Mouse (Mus musculus) hindbrain, embryonic 12.5 days (tissue): Measurements from ENCODE around the gene Bckdk. TPM values are rescaled to one million over a fixed set of nuclear protein-coding genes. Genes with fewer than 3 reads are reported as not detected.

Source experiments
- ATAC-seq: fragments of 200-750 bp; cut with Nextera tagmentation; 2 replicates; pipeline ENCODE4 v1.8.0; 2017; ENCODE audit warnings: moderate TSS enrichment; ENCODE audit not compliant: low FRiP score
- H3K27ac ChIP-seq: fragments of 300-500 bp; sonication (generic); 2 replicates; pipeline ENCODE4 v1.5.1; 2016; ENCODE audit warnings: mild to moderate bottlenecking
- H3K27me3 ChIP-seq: fragments of 300-500 bp; sonication (generic); 2 replicates; pipeline ENCODE4 v1.6.1; 2016; ENCODE audit warnings: mild to moderate bottlenecking
- H3K36me3 ChIP-seq: fragments of 300-500 bp; sonication (generic); 2 replicates; pipeline ENCODE4 v1.6.1; 2016; ENCODE audit warnings: mild to moderate bottlenecking
- H3K4me1 ChIP-seq: fragments of 300-500 bp; sonication (generic); 2 replicates; pipeline ENCODE4 v1.6.1; 2016
- H3K4me2 ChIP-seq: fragments of 300-500 bp; sonication (generic); replicated peaks from 2 replicates; pipeline ENCODE4 v1.6.1; 2016; ENCODE audit warnings: mild to moderate bottlenecking
- H3K4me3 ChIP-seq: fragments of 300-500 bp; sonication (generic); 2 replicates; pipeline ENCODE4 v1.5.1; 2016; ENCODE audit warnings: mild to moderate bottlenecking
- H3K9ac ChIP-seq: fragments of 300-500 bp; sonication (generic); 2 replicates; pipeline ENCODE4 v1.6.1; 2016; ENCODE audit warnings: mild to moderate bottlenecking, moderate library complexity
- H3K9me3 ChIP-seq: fragments of 300-500 bp; sonication (generic); replicated peaks from 2 replicates; pipeline ENCODE4 v1.6.1; 2016; ENCODE audit warnings: mild to moderate bottlenecking
- WGBS: fragments of 180-500 bp; shearing (Covaris S2); methylation state at CpG from one replicate; pipeline ENCODE4 v1.1.7; 2016; 5-methylcytosine and 5-hydroxymethylcytosine counted together
- polyA plus RNA-seq: library from polyadenylated mRNA; unstranded; fragments of >200 nt; fragmentation: Nextera tagmentation; extraction: Ambion mirVana; gene quantifications from 2 replicates; pipeline ENCODE4 v1.2.1, GENCODE M21; 2016

Gene Bckdk
- polyA plus RNA-seq, 1 experiment from 2014 or later, result 75.1 TPM

DNA sequence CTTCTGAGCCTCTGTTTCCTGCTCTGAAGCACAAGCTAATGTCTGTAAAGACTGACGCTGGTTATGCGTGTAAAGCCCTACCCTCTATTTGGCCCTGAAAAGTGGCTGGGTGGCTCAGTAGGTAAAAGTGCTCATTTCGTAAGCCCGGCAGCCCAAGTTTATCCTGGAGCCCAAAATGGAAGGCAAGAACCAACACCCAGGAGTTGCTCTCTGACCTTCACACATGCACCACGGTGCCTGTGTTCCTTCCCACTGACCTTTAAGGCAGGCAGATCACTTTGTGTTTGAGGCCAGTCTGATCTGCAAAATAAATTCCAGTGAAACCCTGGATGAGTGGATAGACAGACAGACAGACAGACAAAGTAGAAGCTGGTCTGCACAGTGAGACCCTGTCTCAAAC, 19.8 kb downstream of the Bckdk start:
- Histone ChIP-seq H3K27ac (no peak overlapping the region), H3K4me3 (no peak overlapping the region), H3K4me2 (no peak overlapping the region), H3K9ac (no peak overlapping the region), H3K4me1 (no peaks in the 10 kb centered on the region), H3K27me3 (peaks cover 14% of the 10 kb centered on the region), H3K9me3 (no peaks in the 10 kb centered on the region), H3K36me3 (peaks cover 55% of the 10 kb centered on the region)
- WGBS, result 93% methylated on average over 5 of the region's 5 CpGs
- ATAC-seq, result no peak

DNA sequence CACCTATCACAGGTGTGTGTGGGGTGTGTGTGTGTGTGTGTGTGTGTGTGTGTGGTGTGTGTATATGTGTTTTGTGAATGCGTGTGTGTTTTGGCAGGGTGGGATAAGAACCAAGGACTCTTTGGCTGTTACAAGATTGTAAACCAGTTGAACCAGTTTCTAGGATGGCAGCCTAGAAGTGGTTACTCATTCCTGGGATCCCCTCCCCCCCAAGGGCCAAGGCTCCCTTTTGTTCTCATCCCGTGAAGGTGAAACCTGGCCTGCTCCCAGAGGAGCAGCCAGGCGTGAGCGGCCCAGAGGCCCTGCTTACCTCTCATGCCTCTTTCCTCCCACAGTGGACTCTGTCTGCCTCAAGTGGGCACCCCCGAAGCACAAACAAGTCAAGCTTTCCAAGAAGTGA, 21.4 kb downstream of the Bckdk start:
- Histone ChIP-seq H3K9me3 (no peaks in the 10 kb centered on the region), H3K27ac (no peak overlapping the region), H3K4me1 (0 out of 2 replicates have a peak, but pooled peaks cover 4% of the 10 kb centered on the region), H3K27me3 (peaks cover 29% of the 10 kb centered on the region), H3K9ac (no peak overlapping the region), H3K4me2 (no peak overlapping the region), H3K4me3 (no peak overlapping the region), H3K36me3 (peaks cover 53% of the 10 kb centered on the region)
- no peak for ATAC-seq
- WGBS, result 67% methylated on average over 5 of the region's 5 CpGs

DNA sequence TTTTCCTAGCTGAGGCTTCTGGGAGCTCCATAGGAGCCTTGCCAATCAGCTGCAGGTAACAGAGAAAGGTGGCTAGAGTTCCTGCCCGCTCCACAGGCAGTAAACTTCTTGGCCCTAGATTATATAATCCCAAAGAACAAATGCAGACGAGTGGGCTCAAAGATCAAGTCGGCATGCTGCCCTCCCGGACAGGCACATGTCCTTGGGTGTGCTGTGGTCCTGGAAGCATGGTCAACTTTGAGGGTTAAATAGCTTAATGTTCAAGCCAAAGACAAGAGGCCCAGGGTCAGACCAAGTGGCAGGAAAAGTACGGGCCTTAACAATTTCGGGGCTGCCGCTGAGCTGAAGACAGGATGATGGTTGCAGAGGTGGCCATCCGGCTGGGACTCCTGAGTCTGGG, 22.2 kb downstream of the Bckdk start:
- Histone ChIP-seq H3K4me1 (0 out of 2 replicates have a peak, but pooled peaks cover 4% of the 10 kb centered on the region), H3K36me3 (peaks cover 46% of the 10 kb centered on the region), H3K27ac (no peak overlapping the region), H3K27me3 (peaks cover 35% of the 10 kb centered on the region), H3K9me3 (no peaks in the 10 kb centered on the region), H3K9ac (no peak overlapping the region), H3K4me3 (no peak overlapping the region), H3K4me2 (no peak overlapping the region)
- whole genome bisulfite sequencing, result 89% methylated on average over 8 of the region's 8 CpGs
- ATAC-seq, result no peak

DNA sequence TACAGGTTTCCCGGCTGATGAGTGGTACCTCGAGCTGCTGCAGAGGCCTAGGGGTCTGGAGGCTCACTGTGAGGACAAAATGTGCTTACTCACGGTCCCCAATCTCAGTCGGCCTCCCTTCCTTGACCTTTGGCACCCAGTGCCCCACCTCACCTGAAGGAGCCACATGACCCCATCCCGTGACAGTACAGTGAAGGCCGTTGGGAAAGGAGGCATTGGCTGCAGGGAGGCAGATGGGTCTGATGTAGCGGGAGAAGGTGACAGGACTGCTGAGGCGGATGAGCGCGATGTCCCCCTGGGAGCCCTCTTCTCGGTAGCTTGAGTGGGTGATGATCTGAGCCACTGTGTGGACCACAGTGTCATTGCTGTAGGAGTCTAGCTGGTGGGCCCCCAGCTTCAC, 23.0 kb downstream of the Bckdk start:
- no peak for ATAC-seq
- Histone ChIP-seq H3K9me3 (no peaks in the 10 kb centered on the region), H3K27ac (no peak overlapping the region), H3K4me2 (no peak overlapping the region), H3K4me3 (no peak overlapping the region), H3K36me3 (peaks cover 44% of the 10 kb centered on the region), H3K4me1 (0 out of 2 replicates have a peak, but pooled peaks cover 8% of the 10 kb centered on the region), H3K9ac (no peak overlapping the region), H3K27me3 (peaks cover 35% of the 10 kb centered on the region)
- 86% methylated on average over 11 of the region's 11 CpGs for WGBS

DNA sequence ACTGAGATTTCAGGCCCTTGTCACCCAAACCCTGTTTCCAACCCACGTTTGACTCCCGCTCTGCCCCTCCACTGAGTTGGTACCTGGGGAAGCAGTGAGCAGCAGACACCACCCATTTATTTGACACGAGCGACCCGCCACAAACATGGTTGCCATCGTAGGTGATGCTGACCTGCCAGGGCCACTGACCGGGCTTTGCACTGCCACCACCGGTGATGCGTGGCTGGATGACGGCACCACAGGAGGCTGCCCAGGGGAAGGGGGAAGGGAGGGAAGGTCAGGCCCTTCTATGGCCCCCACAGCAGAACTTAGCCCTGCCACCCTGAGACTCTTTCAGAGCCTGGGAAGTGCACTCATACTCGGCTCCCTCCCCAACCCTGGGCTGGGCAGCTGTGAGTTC, 23.8 kb downstream of the Bckdk start:
- H3K27ac ChIP-seq, result no peak overlapping the region
- H3K9ac ChIP-seq, result no peak overlapping the region
- peaks cover 35% of the 10 kb centered on the region for H3K36me3 ChIP-seq
- H3K4me3 ChIP-seq, result no peak overlapping the region
- ATAC-seq, result no peak
- H3K4me2 ChIP-seq, result no peak overlapping the region
- H3K27me3 ChIP-seq, result peaks cover 35% of the 10 kb centered on the region
- H3K4me1 ChIP-seq, result 0 out of 2 replicates have a peak, but pooled peaks cover 11% of the 10 kb centered on the region
- H3K9me3 ChIP-seq, result no peaks in the 10 kb centered on the region
- 85% methylated on average over 11 of the region's 11 CpGs for WGBS

DNA sequence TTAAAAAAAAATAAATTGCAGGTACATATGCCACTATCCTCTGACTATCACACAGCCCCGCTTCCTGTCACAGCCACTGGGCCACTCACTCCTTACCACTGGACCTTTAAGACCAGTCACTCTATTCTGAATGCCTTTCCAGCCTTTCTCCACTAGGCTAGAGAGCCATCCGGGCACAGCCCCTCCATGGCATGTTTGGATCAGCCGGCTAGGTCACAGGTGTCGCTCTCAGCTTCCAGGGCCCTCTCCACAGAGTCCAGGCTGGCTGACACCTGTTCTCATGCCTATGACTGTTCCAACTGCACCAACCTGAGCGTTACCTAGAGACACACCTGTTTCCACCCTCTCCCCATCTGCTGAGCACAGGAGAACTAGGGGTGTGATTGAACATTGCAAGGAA, 24.7 kb downstream of the Bckdk start:
- H3K9ac ChIP-seq, result no peak overlapping the region
- ATAC-seq, result no peak
- no peaks in the 10 kb centered on the region for H3K9me3 ChIP-seq
- peaks cover 31% of the 10 kb centered on the region for H3K36me3 ChIP-seq
- H3K4me1 ChIP-seq, result 0 out of 2 replicates have a peak, but pooled peaks cover 13% of the 10 kb centered on the region
- no peak overlapping the region for H3K4me3 ChIP-seq
- WGBS, result 47% methylated on average over 5 of the region's 5 CpGs
- H3K27me3 ChIP-seq, result peaks cover 35% of the 10 kb centered on the region
- no peak overlapping the region for H3K4me2 ChIP-seq
- H3K27ac ChIP-seq, result no peak overlapping the region

DNA sequence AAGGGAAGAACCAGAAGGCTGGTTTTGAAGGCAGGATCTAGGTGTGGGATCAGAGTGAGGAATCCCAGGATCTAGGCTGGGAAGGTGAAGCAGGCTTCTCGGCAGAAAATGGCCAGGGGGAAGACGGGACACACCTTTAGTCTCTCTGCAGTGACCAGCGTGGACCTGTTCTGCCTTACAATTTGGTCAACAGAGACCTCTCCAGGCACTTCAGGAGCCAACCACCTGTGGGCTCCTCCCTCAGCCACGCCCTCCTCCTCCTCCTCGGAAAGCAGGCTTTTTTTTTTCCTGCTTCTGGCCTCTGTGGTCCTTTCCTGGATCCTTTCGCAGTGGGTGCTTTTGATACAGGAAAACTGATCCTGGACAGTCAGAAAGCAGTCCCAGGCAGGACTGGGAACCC, 26.0 kb downstream of the Bckdk start, which contains the start of gene Prss8:
TSS of gene Prss8 (minus strand) at position 182 of the 400 bp plus-strand sequence.
- H3K9me3 ChIP-seq, result no peaks in the 10 kb centered on the region
- H3K4me3 ChIP-seq, result peak within 1 kb of the TSS; percentile 23
- H3K4me2 ChIP-seq, result peak within 1 kb of the TSS; percentile 27
- peaks cover 35% of the 10 kb centered on the region for H3K27me3 ChIP-seq
- H3K27ac ChIP-seq, result no peak within 1 kb of the TSS
- H3K36me3 ChIP-seq, result peaks cover 17% of the 10 kb centered on the region
- 19% methylated on average over 6 of the region's 6 CpGs for WGBS
- ATAC-seq, result no peak
- peaks cover 23% of the 10 kb centered on the region for H3K4me1 ChIP-seq
- H3K9ac ChIP-seq, result 0 out of 2 replicates have a peak within 1 kb of the TSS, but pooled peaks have one; percentile 8

DNA sequence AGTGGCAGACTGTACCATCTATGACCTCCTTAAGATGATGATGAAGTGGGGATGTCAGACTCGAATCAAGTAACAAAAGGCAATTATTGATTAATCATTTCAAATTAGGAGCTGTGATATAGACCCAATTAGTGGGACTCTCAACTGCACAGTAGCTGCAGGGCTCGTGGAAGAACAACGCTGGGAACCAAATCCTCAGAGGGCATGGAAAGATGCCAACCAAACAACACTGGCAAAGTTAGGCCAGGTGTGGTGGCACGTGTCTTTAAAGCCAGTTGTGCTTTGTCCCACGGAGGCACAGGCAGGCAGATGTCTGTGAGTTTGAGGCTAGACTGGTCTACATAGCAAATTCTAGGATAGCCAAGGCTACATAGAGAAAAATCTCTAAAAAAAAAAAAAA, 26.8 kb downstream of the Bckdk start:
- no peak overlapping the region for H3K4me3 ChIP-seq
- peaks cover 24% of the 10 kb centered on the region for H3K4me1 ChIP-seq
- H3K27me3 ChIP-seq, result peaks cover 35% of the 10 kb centered on the region
- H3K9ac ChIP-seq, result no peak overlapping the region
- peaks cover 10% of the 10 kb centered on the region for H3K36me3 ChIP-seq
- ATAC-seq, result no peak
- no peak overlapping the region for H3K4me2 ChIP-seq
- 77% methylated on average over 5 of the region's 5 CpGs for WGBS
- no peaks in the 10 kb centered on the region for H3K9me3 ChIP-seq
- H3K27ac ChIP-seq, result no peak overlapping the region

DNA sequence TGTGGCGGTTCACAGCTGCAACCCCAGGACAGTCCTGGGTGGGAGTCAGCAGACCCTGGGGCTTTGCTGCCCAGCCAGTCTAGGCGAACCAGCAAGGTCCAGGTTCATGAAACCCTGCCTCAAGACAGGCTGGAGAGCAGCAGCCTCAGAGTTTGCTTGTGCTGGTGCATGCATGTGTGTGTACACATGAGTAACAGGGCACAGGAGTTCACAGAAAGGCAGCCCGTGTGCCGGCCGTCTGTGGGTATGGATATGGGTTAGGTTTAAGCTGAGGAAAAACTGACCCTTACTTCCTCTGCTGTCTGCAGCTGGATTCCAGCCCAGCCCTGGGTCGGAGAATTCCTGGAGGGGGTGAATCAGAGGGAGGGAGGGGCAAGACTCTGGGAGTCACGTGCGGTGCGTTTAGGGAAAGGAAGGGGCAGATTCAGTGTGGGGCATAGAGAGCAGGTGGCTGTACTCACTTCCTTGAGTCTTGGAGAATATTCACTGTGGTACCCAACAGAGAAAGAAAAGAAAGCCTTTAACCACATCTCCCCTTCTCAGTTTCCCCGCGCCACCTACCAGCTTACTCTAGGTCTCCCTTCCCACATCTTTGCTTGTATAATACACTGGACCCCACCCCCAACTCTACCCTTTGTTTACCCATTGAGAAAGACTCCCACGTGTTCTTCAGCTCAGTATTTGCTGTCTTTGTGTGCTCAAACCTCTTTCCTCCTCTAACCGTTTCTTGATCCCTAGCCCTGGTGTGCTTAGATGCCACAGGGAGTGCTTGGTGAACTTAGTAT, 27.7 kb downstream of the Bckdk start:
- H3K36me3 ChIP-seq, result 0 out of 2 replicates have a peak, but pooled peaks cover 1% of the 10 kb centered on the region
- H3K4me3 ChIP-seq, result no peak overlapping the region
- H3K27me3 ChIP-seq, result peaks cover 38% of the 10 kb centered on the region
- no peak for ATAC-seq
- H3K4me2 ChIP-seq, result no peak overlapping the region
- WGBS, result 35% methylated on average over 13 of the region's 13 CpGs
- no peaks in the 10 kb centered on the region for H3K9me3 ChIP-seq
- no peak overlapping the region for H3K27ac ChIP-seq
- 0 out of 2 replicates have a peak overlapping the region, but pooled peaks have one; percentile 18 for H3K9ac ChIP-seq
- peaks cover 32% of the 10 kb centered on the region for H3K4me1 ChIP-seq

DNA sequence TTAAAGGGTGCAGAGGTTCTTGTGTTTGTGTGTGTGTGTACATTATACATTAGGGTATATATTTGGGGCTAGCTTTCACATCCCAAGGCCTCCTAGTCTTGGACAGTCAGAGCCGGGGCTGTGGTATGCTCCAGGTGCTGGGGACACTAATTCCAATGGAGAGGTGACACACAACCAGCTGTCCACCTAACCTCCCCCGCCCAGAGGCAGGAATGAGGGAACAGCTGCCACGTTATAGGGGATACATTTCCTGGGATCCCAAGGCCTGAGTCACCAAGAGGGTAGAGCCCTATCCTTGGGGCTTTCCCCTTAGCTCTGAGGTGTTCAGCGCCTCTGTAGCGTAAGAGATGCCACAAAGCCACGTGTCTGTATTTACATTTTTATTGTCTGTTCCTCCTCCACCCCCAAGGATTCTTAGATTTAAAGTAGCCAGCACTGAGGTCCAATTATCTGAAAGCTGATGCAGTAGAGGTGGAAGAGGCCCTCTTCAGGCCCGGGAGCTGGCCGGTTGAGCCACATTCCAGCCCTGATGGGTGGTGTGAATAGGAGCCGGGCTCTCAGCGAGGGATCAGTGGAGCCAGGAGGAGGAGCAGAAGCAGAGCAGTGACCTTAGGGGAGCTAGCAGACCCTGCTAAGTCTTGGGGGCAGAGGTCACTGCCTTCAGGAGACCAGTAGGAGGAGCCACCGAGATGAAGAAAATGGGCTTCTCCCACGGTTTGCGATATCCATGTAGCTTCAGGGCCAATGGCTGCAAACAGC, 28.6 kb downstream of the Bckdk start:
- no peak overlapping the region for H3K4me2 ChIP-seq
- H3K9me3 ChIP-seq, result no peaks in the 10 kb centered on the region
- H3K36me3 ChIP-seq, result no peaks in the 10 kb centered on the region
- peaks cover 37% of the 10 kb centered on the region for H3K27me3 ChIP-seq
- no peak overlapping the region for H3K27ac ChIP-seq
- H3K9ac ChIP-seq, result no peak overlapping the region
- 18% methylated on average over 13 of the region's 13 CpGs for WGBS
- peaks cover 33% of the 10 kb centered on the region for H3K4me1 ChIP-seq
- ATAC-seq, result no peak
- H3K4me3 ChIP-seq, result no peak overlapping the region

DNA sequence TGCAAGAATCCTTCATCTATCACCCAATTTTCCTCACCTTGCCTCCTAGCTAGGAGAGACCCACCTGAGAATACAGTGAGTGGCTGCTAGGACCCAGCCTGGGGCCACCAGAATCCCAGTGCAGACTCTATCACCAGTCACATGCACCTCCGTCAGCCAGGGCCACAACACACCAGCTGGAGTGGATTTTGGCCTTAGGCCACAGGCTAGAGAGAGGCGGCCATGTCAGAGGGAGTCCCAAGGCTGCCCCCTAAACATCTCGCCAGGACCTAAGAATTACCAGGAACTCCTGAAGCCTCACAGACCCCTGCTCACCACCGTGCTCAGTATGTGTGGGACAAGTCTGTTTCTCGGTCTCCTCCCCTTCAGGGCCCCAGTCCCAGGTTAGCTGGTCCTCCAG, 30.2 kb downstream of the Bckdk start:
- no peak for ATAC-seq
- H3K27ac ChIP-seq, result no peak overlapping the region
- H3K4me2 ChIP-seq, result no peak overlapping the region
- no peaks in the 10 kb centered on the region for H3K9me3 ChIP-seq
- 89% methylated on average over 5 of the region's 5 CpGs for WGBS
- peak overlapping the region; percentile 43; the same call in 1 of the 2 replicates for H3K9ac ChIP-seq
- H3K4me1 ChIP-seq, result peaks cover 33% of the 10 kb centered on the region
- peaks cover 21% of the 10 kb centered on the region for H3K27me3 ChIP-seq
- no peak overlapping the region for H3K4me3 ChIP-seq
- H3K36me3 ChIP-seq, result no peaks in the 10 kb centered on the region

DNA sequence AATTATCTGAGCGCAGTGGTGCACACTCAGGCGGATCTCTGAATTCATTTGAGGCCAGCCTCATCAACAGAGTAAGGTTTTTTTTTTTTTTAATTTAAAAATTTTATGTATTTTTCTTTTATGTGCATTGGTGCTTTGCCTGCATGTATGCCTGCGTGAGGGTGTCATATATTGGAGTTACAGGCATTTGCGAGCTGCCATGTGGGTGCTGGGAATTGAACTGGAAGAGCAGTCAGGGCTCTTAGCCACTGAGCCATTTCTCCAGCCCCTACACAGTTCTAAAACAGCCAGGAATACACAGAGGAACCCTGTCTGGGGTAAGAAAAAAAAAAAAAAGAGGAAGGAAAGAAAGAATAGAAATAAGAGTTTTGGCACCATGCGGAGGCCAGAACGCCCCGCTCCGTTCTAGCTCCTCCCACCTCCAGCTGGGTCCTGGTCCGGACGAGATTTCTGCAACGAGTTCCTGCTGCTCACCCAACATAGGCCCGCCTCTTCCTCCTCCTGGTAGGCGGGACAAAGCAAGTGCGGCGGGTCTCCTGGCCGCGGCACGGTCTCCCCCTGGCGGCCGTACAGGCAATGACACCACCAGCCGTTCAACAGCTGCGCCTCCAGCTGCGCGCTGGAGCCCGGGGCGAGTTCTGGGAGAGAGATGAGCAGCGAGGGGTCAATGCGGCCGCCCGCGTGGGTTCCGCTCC, 31.3 kb downstream of the Bckdk start:
- peak; percentile 93 for ATAC-seq
- Histone ChIP-seq H3K4me3 (peak overlapping the region; percentile 73), H3K9ac (peak overlapping the region; percentile 81), H3K27ac (peak overlapping the region; percentile 72), H3K9me3 (no peaks in the 10 kb centered on the region), H3K36me3 (no peaks in the 10 kb centered on the region), H3K4me1 (peaks cover 29% of the 10 kb centered on the region), H3K4me2 (peak overlapping the region; percentile 87), H3K27me3 (peaks cover 10% of the 10 kb centered on the region)
- WGBS, result 7% methylated on average over 28 of the region's 32 CpGs
